Mouse (Mus musculus): ENCODE data around the gene Krt90. TPM values are rescaled to one million over a fixed set of nuclear protein-coding genes. Genes with fewer than 3 reads are reported as not detected.

Gene Krt90
- polyA plus RNA-seq, 1 experiment from 2014 or later: 0.50 TPM

DNA sequence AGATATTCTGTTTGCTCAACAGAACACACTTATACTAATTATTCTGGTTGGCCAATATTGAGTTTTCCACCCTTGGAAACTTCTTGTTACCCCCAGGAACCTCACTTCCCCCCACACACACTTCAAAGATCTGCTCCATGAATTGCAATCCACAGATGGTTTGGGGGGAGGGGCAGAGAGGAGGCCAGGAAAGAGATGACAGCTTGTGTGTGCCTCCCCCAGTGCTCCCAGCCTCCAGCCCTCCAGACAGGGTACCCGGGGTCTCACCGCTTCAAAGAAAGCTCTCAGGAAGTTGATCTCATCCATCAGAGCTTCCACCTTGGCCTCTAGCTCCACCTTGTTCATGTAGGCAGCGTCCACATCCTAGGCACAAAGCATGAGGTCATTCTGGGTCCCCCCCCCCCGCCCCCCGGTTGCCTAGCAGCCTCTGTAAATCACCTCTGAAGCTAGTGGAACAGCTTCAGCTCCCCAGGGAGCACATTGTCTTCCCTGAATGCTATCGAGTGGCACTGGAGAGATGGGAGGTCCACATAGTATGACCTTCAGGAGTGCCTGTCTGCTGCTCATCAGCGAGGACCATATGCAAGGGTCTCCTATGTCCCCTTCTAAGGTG lies 4.6 kb downstream of the Krt90 start:
- no peaks in the 10 kb centered on the region for H3K27me3 ChIP-seq (replicated peaks; ENCODE audit: control insufficient read depth, insufficient read depth, low read length)
- no peak overlapping the region for H3K27ac ChIP-seq (replicated peaks; ENCODE audit: low read depth, low read length)
- peaks cover 7% of the 10 kb centered on the region for H3K4me1 ChIP-seq (ENCODE audit: control insufficient read depth, insufficient read depth, low read length)
- DNase-seq (ENCODE audit: low spot score) (no peak), ATAC-seq (ENCODE audit: low read depth) (peak; percentile 48; the same call in 1 of the 2 replicates)
- no peaks in the 10 kb centered on the region for H3K9me3 ChIP-seq (ENCODE audit: control insufficient read depth, low read length)
- WGBS: 23% methylated on average over 6 of the region's 7 CpGs
- no peak overlapping the region for H3K4me3 ChIP-seq (ENCODE audit: low read depth, low read length)
- H3K4me2 ChIP-seq (ENCODE audit: low read depth, low read length): no peak overlapping the region
- no peaks in the 10 kb centered on the region for H3K36me3 ChIP-seq (ENCODE audit: control insufficient read depth, insufficient read depth, low read length)
- H3K9ac ChIP-seq (ENCODE audit: low read depth, low read length): no peak overlapping the region

DNA sequence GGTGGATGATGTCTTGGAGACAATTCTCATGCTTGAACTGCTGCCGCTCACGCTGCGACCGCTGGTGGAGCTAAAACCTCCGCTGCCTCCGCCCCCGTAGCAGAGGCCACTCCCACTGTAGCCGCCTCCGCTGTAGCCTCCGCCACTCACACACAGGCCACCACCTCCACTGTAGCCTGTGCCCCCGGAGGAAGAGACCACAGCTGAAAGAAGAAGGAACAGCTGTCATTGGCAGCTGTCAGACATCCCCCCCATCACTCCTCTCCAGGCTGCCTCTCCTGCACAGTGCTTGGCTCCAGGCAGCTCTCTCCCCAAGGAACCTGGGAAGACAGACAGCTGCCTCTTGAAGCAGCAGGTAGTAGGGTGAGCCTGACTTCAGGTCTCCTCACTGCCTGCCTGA lies 9.6 kb downstream of the Krt90 start:
- ATAC-seq (ENCODE audit: low read depth) (peak; percentile 91), DNase-seq (ENCODE audit: low spot score) (peak; percentile 81)
- no peak overlapping the region for H3K4me3 ChIP-seq (ENCODE audit: low read depth, low read length)
- no peaks in the 10 kb centered on the region for H3K27me3 ChIP-seq (replicated peaks; ENCODE audit: control insufficient read depth, insufficient read depth, low read length)
- no peaks in the 10 kb centered on the region for H3K9me3 ChIP-seq (ENCODE audit: control insufficient read depth, low read length)
- peaks cover 10% of the 10 kb centered on the region for H3K4me1 ChIP-seq (ENCODE audit: control insufficient read depth, insufficient read depth, low read length)
- 1% methylated on average over 10 of the region's 11 CpGs for WGBS
- H3K4me2 ChIP-seq (ENCODE audit: low read depth, low read length): peak overlapping the region; percentile 38
- no peak overlapping the region for H3K9ac ChIP-seq (ENCODE audit: low read depth, low read length)
- no peak overlapping the region for H3K27ac ChIP-seq (replicated peaks; ENCODE audit: low read depth, low read length)
- H3K36me3 ChIP-seq (ENCODE audit: control insufficient read depth, insufficient read depth, low read length): no peaks in the 10 kb centered on the region

DNA sequence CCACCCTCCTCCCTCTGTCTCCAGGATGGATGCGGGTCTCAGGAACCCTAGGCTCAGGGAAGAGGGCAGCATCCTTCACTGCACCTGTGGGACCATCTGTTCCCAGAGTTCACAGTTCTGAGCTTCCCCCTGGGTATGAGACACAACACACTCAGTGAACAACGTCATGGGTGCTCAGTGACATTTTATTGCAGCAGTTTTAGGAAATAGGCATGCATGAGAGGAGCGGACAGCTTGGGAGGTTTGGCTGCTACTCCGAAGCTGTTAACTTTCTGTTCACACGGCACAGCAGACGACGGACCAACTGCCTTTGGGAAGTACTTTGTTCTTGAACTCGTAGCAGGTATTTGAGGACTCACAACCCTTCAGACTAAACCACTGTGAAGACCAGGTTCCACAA lies 10.6 kb downstream of the Krt90 start:
- WGBS: 86% methylated on average over 8 of the region's 8 CpGs

DNA sequence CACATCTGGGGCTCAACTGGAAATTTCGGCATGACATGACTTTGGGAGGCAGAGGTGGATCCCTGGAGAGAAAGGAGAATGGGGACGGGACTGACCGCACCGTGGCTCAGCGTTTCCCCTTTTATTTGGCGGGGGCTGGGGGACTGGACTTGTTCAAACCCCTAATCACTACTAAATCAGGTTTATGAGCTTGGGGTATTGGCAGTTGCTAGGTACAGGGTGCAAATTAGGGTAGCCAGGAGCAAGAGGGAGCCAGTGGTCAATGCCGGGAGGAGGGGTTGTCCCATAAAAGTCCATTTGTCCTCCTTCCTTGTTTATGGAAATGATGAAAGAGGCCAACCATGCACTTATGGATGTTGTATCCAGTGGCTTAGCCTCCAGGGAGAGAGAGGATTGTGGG lies 12.2 kb downstream of the Krt90 start, which contains the start of gene Krt82:
Gene Krt82, minus strand, starts transcription at position 101 of the 400 bp plus-strand sequence.
- DNase-seq (ENCODE audit: low spot score) (no peak), ATAC-seq (ENCODE audit: low read depth) (no peak)
- Histone ChIP-seq H3K27me3 (replicated peaks; ENCODE audit: control insufficient read depth, insufficient read depth, low read length) (no peaks in the 10 kb centered on the region), H3K4me3 (ENCODE audit: low read depth, low read length) (no peak within 1 kb of the TSS), H3K36me3 (ENCODE audit: control insufficient read depth, insufficient read depth, low read length) (no peaks in the 10 kb centered on the region), H3K27ac (replicated peaks; ENCODE audit: low read depth, low read length) (no peak within 1 kb of the TSS), H3K9me3 (ENCODE audit: control insufficient read depth, low read length) (no peaks in the 10 kb centered on the region), H3K9ac (ENCODE audit: low read depth, low read length) (no peak within 1 kb of the TSS), H3K4me2 (ENCODE audit: low read depth, low read length) (no peak within 1 kb of the TSS), H3K4me1 (ENCODE audit: control insufficient read depth, insufficient read depth, low read length) (peaks cover 5% of the 10 kb centered on the region)
- 84% methylated on average over 7 of the region's 7 CpGs for WGBS

More for the DNA sequence above, 10.6 kb downstream of the Krt90 start:
- no peak overlapping the region for H3K4me2 ChIP-seq (ENCODE audit: low read depth, low read length)
- no peak overlapping the region for H3K9ac ChIP-seq (ENCODE audit: low read depth, low read length)
- peaks cover 5% of the 10 kb centered on the region for H3K4me1 ChIP-seq (ENCODE audit: control insufficient read depth, insufficient read depth, low read length)
- H3K36me3 ChIP-seq (ENCODE audit: control insufficient read depth, insufficient read depth, low read length): no peaks in the 10 kb centered on the region
- H3K9me3 ChIP-seq (ENCODE audit: control insufficient read depth, low read length): no peaks in the 10 kb centered on the region
- ATAC-seq (ENCODE audit: low read depth) (no peak), DNase-seq (ENCODE audit: low spot score) (no peak)
- no peaks in the 10 kb centered on the region for H3K27me3 ChIP-seq (replicated peaks; ENCODE audit: control insufficient read depth, insufficient read depth, low read length)
- H3K4me3 ChIP-seq (ENCODE audit: low read depth, low read length): no peak overlapping the region
- no peak overlapping the region for H3K27ac ChIP-seq (replicated peaks; ENCODE audit: low read depth, low read length)

DNA sequence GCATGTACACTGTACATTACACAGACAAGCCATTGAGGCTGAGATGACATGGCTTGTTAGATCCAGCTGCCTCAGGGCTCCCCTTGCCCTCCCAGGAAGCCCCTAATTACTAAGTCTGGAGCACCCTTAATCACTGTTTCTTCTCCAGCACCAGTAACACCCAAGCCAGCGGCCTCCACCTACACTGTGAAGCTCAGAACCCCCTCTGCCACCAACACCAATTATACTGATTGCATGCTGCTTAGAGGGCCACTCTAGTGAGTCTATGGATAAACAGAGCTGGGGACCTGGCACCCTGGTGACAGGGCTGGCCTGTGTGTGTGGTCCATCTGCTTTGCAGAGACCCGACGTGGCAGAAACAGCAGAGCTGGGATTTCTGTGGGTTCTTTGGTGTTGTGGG lies 18.3 kb downstream of the Krt90 start:
- Histone ChIP-seq H3K4me3 (ENCODE audit: low read depth, low read length) (no peak overlapping the region), H3K4me2 (ENCODE audit: low read depth, low read length) (no peak overlapping the region), H3K36me3 (ENCODE audit: control insufficient read depth, insufficient read depth, low read length) (no peaks in the 10 kb centered on the region), H3K9ac (ENCODE audit: low read depth, low read length) (no peak overlapping the region), H3K27me3 (replicated peaks; ENCODE audit: control insufficient read depth, insufficient read depth, low read length) (no peaks in the 10 kb centered on the region), H3K27ac (replicated peaks; ENCODE audit: low read depth, low read length) (no peak overlapping the region), H3K4me1 (ENCODE audit: control insufficient read depth, insufficient read depth, low read length) (peaks cover 3% of the 10 kb centered on the region; the same call in 1 of the 2 replicates), H3K9me3 (ENCODE audit: control insufficient read depth, low read length) (no peaks in the 10 kb centered on the region)
- no peak for ATAC-seq (ENCODE audit: low read depth)
- DNase-seq (ENCODE audit: low spot score): no peak
- WGBS: 58% methylated on average over 3 of the region's 3 CpGs

DNA sequence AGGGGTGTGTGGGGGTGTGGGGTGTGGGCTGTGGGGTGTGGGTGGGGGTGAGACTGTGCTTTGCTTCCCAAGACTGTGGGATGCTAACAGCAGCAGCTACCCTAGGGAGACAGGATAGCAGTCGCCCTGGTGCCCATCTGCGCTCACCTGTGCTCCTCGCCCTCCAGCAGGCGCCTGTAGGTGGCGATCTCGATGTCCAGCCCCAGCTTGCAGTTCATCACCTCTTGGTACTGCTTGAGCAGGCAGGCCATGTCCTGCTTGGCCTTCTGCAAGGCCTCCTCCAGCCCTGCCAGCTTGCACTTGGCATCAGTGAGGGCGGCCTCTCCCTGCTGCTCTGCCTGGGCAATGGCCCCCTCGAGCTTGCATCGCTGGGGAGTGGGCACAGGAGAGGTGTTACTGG lies 20.2 kb downstream of the Krt90 start:
- no peaks in the 10 kb centered on the region for H3K9me3 ChIP-seq (ENCODE audit: control insufficient read depth, low read length)
- no peak for ATAC-seq (ENCODE audit: low read depth)

DNA sequence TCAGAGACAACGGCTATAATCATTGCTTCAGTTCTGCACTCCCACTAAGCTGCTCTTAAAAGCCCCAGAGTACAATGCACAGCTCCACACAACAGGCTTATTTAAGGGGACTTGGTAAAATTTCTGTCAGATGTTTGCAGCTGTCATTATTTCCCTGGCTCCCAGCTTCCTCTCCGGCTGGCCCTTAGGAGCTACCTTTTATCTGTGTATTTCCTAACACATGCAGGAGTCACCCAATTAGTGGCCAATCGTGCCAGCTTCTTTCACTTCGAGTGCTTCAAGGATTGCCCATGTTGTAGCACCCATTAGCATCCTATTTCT lies 24.2 kb downstream of the Krt90 start:
- H3K9me3 ChIP-seq (ENCODE audit: control insufficient read depth, low read length): no peaks in the 10 kb centered on the region
- no peaks in the 10 kb centered on the region for H3K36me3 ChIP-seq (ENCODE audit: control insufficient read depth, insufficient read depth, low read length)
- H3K4me3 ChIP-seq (ENCODE audit: low read depth, low read length): no peak overlapping the region
- ATAC-seq (ENCODE audit: low read depth) (peak; percentile 42; the same call in 1 of the 2 replicates), DNase-seq (ENCODE audit: low spot score) (peak; percentile 44)
- no peak overlapping the region for H3K9ac ChIP-seq (ENCODE audit: low read depth, low read length)
- H3K4me2 ChIP-seq (ENCODE audit: low read depth, low read length): no peak overlapping the region
- H3K27ac ChIP-seq (replicated peaks; ENCODE audit: low read depth, low read length): no peak overlapping the region
- WGBS: 47% methylated on average over 4 of the region's 4 CpGs
- peaks cover 3% of the 10 kb centered on the region; the same call in 1 of the 2 replicates for H3K4me1 ChIP-seq (ENCODE audit: control insufficient read depth, insufficient read depth, low read length)
- no peaks in the 10 kb centered on the region for H3K27me3 ChIP-seq (replicated peaks; ENCODE audit: control insufficient read depth, insufficient read depth, low read length)

More for the DNA sequence above, 20.2 kb downstream of the Krt90 start:
- 56% methylated on average over 8 of the region's 9 CpGs for WGBS
- Histone ChIP-seq H3K9ac (ENCODE audit: low read depth, low read length) (no peak overlapping the region), H3K36me3 (ENCODE audit: control insufficient read depth, insufficient read depth, low read length) (no peaks in the 10 kb centered on the region), H3K27ac (replicated peaks; ENCODE audit: low read depth, low read length) (no peak overlapping the region), H3K27me3 (replicated peaks; ENCODE audit: control insufficient read depth, insufficient read depth, low read length) (no peaks in the 10 kb centered on the region), H3K4me3 (ENCODE audit: low read depth, low read length) (no peak overlapping the region), H3K4me1 (ENCODE audit: control insufficient read depth, insufficient read depth, low read length) (peaks cover 3% of the 10 kb centered on the region; the same call in 1 of the 2 replicates), H3K4me2 (ENCODE audit: low read depth, low read length) (no peak overlapping the region)
- no peak for DNase-seq (ENCODE audit: low spot score)

DNA sequence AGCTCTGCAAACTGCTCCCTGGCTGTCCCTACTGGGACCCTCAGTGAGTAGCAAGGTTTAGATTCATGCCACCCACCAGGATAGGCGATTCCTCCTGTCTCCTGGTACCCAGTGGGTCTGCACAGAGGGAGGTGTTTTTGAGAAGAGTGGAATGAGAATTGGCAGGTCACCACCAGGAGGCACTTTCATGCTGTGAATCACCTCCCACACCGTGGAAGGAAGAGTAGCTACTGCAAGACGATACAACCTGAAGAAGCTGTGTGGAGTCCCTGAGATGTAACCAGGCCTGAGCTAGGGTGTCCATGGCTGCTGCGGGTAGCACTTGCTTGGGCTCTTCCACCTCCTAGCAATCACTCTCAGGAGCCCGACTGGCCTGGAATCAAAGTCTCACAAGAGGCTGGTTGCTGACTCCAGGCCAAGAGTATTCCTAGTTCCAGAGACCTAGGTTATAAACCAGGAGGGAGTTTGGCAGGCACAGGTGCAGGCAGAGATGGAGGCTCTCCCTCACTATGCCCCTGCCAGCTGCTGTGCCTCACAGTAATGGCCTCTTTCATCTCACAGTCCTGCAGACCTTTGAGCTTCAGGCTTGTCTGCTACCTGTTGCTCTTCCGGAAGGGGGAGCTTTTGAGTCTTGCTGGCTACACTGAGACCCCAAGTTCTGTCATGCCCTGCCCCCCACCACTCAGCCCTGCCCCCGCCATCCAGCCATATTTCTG lies 24.7 kb downstream of the Krt90 start:
- Histone ChIP-seq H3K4me2 (ENCODE audit: low read depth, low read length) (no peak overlapping the region), H3K9me3 (ENCODE audit: control insufficient read depth, low read length) (no peaks in the 10 kb centered on the region), H3K36me3 (ENCODE audit: control insufficient read depth, insufficient read depth, low read length) (no peaks in the 10 kb centered on the region), H3K27ac (replicated peaks; ENCODE audit: low read depth, low read length) (no peak overlapping the region; the same call in 1 of the 2 replicates), H3K4me3 (ENCODE audit: low read depth, low read length) (no peak overlapping the region), H3K4me1 (ENCODE audit: control insufficient read depth, insufficient read depth, low read length) (peaks cover 3% of the 10 kb centered on the region; the same call in 1 of the 2 replicates), H3K27me3 (replicated peaks; ENCODE audit: control insufficient read depth, insufficient read depth, low read length) (no peaks in the 10 kb centered on the region), H3K9ac (ENCODE audit: low read depth, low read length) (no peak overlapping the region)
- peak; percentile 60; the same call in 1 of the 2 replicates for ATAC-seq (ENCODE audit: low read depth)
- 31% methylated on average over 7 of the region's 7 CpGs for WGBS
- peak; percentile 57 for DNase-seq (ENCODE audit: low spot score)

All from embryonic facial prominence, embryonic 14.5 days (tissue).